Mouse (Mus musculus) midbrain, postnatal 0 days (tissue): Measurements from ENCODE around the gene Thbs2. TPM values are rescaled to one million over a fixed set of nuclear protein-coding genes. Genes with fewer than 3 reads are reported as not detected.

Source experiments
- ATAC-seq: fragments of 200-750 bp; cut with Nextera tagmentation; 2 replicates; pipeline ENCODE4 v1.8.0; 2017; ENCODE audit warnings: moderate number of reproducible peaks, mild to moderate bottlenecking, moderate TSS enrichment, moderate library complexity; ENCODE audit not compliant: low FRiP score
- DNase-seq: peaks from one replicate; pipeline ENCODE4 v3.0.0-alpha.2; 2015; ENCODE audit warnings: low spot score
- H3K27ac ChIP-seq: fragments of 300-500 bp; sonication (generic); 2 replicates; pipeline ENCODE4 v1.5.1; 2014; ENCODE audit warnings: low read depth, mild to moderate bottlenecking, low read length, mixed read lengths
- H3K27me3 ChIP-seq: fragments of 300-500 bp; sonication (generic); 2 replicates; pipeline ENCODE4 v1.6.1; 2014; ENCODE audit warnings: low read length, control low read depth, mixed read lengths; ENCODE audit not compliant: insufficient read depth
- H3K36me3 ChIP-seq: fragments of 300-500 bp; sonication (generic); 2 replicates; pipeline ENCODE4 v1.6.1; 2014; ENCODE audit warnings: low read length, control low read depth, mixed read lengths; ENCODE audit not compliant: insufficient read depth
- H3K4me1 ChIP-seq: fragments of 300-500 bp; sonication (generic); 2 replicates; pipeline ENCODE4 v1.6.1; 2014; ENCODE audit warnings: mild to moderate bottlenecking, control low read depth, antibody characterized with exemption, low read length, mixed read lengths; ENCODE audit not compliant: insufficient read depth
- H3K4me2 ChIP-seq: fragments of 300-500 bp; sonication (generic); 2 replicates; pipeline ENCODE4 v1.6.1; 2014; ENCODE audit warnings: low read depth, mild to moderate bottlenecking, low read length, mixed read lengths; ENCODE audit not compliant: poor library complexity, severe bottlenecking
- H3K4me3 ChIP-seq: fragments of 300-500 bp; sonication (generic); 2 replicates; pipeline ENCODE4 v1.5.1; 2014; ENCODE audit warnings: low read depth, mild to moderate bottlenecking, low read length, moderate library complexity
- H3K9ac ChIP-seq: fragments of 300-500 bp; sonication (generic); replicated peaks from 2 replicates; pipeline ENCODE4 v1.6.1; 2014; ENCODE audit warnings: mild to moderate bottlenecking, low read length, moderate library complexity, mixed read lengths; ENCODE audit not compliant: poor library complexity, severe bottlenecking
- H3K9me3 ChIP-seq: fragments of 300-500 bp; sonication (generic); 2 replicates; pipeline ENCODE4 v1.6.1; 2016; ENCODE audit warnings: low read length, control low read depth
- CTCF ChIP-seq: IDR thresholded peaks from 2 replicates; pipeline ENCODE4 v1.5.1; 2016; ENCODE audit warnings: antibody characterized with exemption, mild to moderate bottlenecking
- WGBS: fragments of 180-500 bp; shearing (Covaris S2); extraction: QIAGEN DNeasy Blood & Tissue Kit; methylation state at CpG from one replicate; pipeline ENCODE4 v1.1.7; 2014; 5-methylcytosine and 5-hydroxymethylcytosine counted together
- polyA plus RNA-seq: library from polyadenylated mRNA; unstranded; fragments of >200 nt; fragmentation: Nextera tagmentation; extraction: Ambion mirVana; gene quantifications from 2 replicates; pipeline ENCODE4 v1.2.1, GENCODE M21; 2015
- total RNA-seq: library from RNA; depleted of rRNA; stranded (reverse); fragments of >200 nt; gene quantifications from 2 replicates; pipeline ENCODE4 v1.2.3, GENCODE M21; 2014

The Thbs2 gene
- total and polyA plus RNA-seq, 2 experiments from 2014 or later, result 3.6 to 8.0 TPM

GRCm38 (mm10) chr17:14652013-14652412, 42.0 kb downstream of the Thbs2 start:
- no peak for TF ChIP-seq CTCF
- Histone ChIP-seq H3K9ac (no peak overlapping the region), H3K4me1 (no peaks in the 10 kb centered on the region), H3K36me3 (no peaks in the 10 kb centered on the region), H3K4me2 (no peak overlapping the region), H3K9me3 (no peaks in the 10 kb centered on the region), H3K27me3 (no peaks in the 10 kb centered on the region), H3K4me3 (no peak overlapping the region), H3K27ac (no peak overlapping the region)
- 89% methylated on average over 7 of the region's 7 CpGs for WGBS
- ATAC-seq (no peak), DNase-seq (no peak)

GRCm38 (mm10) chr17:14647996-14648640, 45.9 kb downstream of the Thbs2 start:
- no peaks in the 10 kb centered on the region for H3K9me3 ChIP-seq
- ATAC-seq (no peak), DNase-seq (peak; percentile 41)
- no peaks in the 10 kb centered on the region for H3K27me3 ChIP-seq
- no peak overlapping the region for H3K4me3 ChIP-seq
- no peak overlapping the region for H3K27ac ChIP-seq
- 69% methylated on average over 4 of the region's 4 CpGs for WGBS
- no peaks in the 10 kb centered on the region for H3K4me1 ChIP-seq
- TF ChIP-seq CTCF, result no peak
- H3K36me3 ChIP-seq, result no peaks in the 10 kb centered on the region
- no peak overlapping the region for H3K9ac ChIP-seq
- H3K4me2 ChIP-seq, result no peak overlapping the region

- DNase-seq (no peak), ATAC-seq (no peak)
- Histone ChIP-seq H3K36me3 (no peaks in the 10 kb centered on the region), H3K9ac (no peak overlapping the region), H3K27me3 (no peaks in the 10 kb centered on the region), H3K4me1 (no peaks in the 10 kb centered on the region), H3K4me3 (no peak overlapping the region), H3K4me2 (no peak overlapping the region), H3K27ac (no peak overlapping the region), H3K9me3 (no peaks in the 10 kb centered on the region)
- WGBS, result 59% methylated on average over 3 of the region's 3 CpGs
- no peak for TF ChIP-seq CTCF
Observed at GRCm38 (mm10) chr17:14643996-14644395, 50.0 kb downstream of the Thbs2 start.

GRCm38 (mm10) chr17:14640351-14641115, 53.5 kb downstream of the Thbs2 start:
- Histone ChIP-seq H3K4me1 (no peaks in the 10 kb centered on the region), H3K4me2 (no peak overlapping the region), H3K9ac (no peak overlapping the region), H3K27ac (no peak overlapping the region), H3K9me3 (no peaks in the 10 kb centered on the region), H3K4me3 (no peak overlapping the region), H3K27me3 (no peaks in the 10 kb centered on the region), H3K36me3 (no peaks in the 10 kb centered on the region)
- DNase-seq (no peak), ATAC-seq (no peak)
- TF ChIP-seq CTCF, result no peak
- 85% methylated on average over 15 of the region's 15 CpGs for WGBS

GRCm38 (mm10) chr17:14635546-14636323, 58.3 kb downstream of the Thbs2 start:
- Histone ChIP-seq H3K4me2 (no peak overlapping the region), H3K9ac (no peak overlapping the region), H3K27ac (no peak overlapping the region), H3K9me3 (no peaks in the 10 kb centered on the region), H3K4me3 (no peak overlapping the region), H3K4me1 (no peaks in the 10 kb centered on the region), H3K27me3 (no peaks in the 10 kb centered on the region), H3K36me3 (no peaks in the 10 kb centered on the region)
- WGBS, result 88% methylated on average over 8 of the region's 8 CpGs
- ATAC-seq, result no peak
- no peak for DNase-seq
- no peak for TF ChIP-seq CTCF

GRCm38 (mm10) chr17:14628901-14629300, 65.1 kb downstream of the Thbs2 start:
- no peaks in the 10 kb centered on the region for H3K4me1 ChIP-seq
- no peak overlapping the region for H3K4me3 ChIP-seq
- TF ChIP-seq CTCF, result no peak
- H3K4me2 ChIP-seq, result no peak overlapping the region
- WGBS, result 79% methylated on average over 4 of the region's 4 CpGs
- H3K27me3 ChIP-seq, result no peaks in the 10 kb centered on the region
- H3K27ac ChIP-seq, result no peak overlapping the region
- no peaks in the 10 kb centered on the region for H3K9me3 ChIP-seq
- no peaks in the 10 kb centered on the region for H3K36me3 ChIP-seq
- ATAC-seq (no peak), DNase-seq (no peak)
- no peak overlapping the region for H3K9ac ChIP-seq
